Mouse (Mus musculus): ENCODE results near the gene Flt1. TPM values are rescaled to one million over a fixed set of nuclear protein-coding genes. Genes with fewer than 3 reads are reported as not detected.

Flt1 gene
- 10.5 and 11.1 TPM in 2 replicates for polyA plus RNA-seq (2016; fragmentation: Nextera tagmentation; extraction: Ambion mirVana)

- WGBS, result under 1% methylated on average over 81 of the region's 82 CpGs
- Histone ChIP-seq H3K27me3 (ENCODE audit: low read depth, poor library complexity, severe bottlenecking) (peaks cover 96% of the 10 kb centered on the region), H3K36me3 (no peaks in the 10 kb centered on the region), H3K4me3 (peak within 1 kb of the TSS; percentile 57), H3K4me1 (peaks cover 21% of the 10 kb centered on the region), H3K27ac (replicated peaks) (peak within 1 kb of the TSS; percentile 3; the same call in 1 of the 2 replicates), H3K9me3 (replicated peaks) (no peaks in the 10 kb centered on the region)
- peak; percentile 58 for DNase-seq (ENCODE audit: low spot score)
Measured at GRCm38 (mm10) chr5:147725831-147726700, at the start of gene Flt1. TSS of gene Flt1 (minus strand) at chr5:147726011.

GRCm38 (mm10) chr5:147775222-147775621 is 49.4 kb upstream of the Flt1 start:
- DNase-seq (ENCODE audit: low spot score), result no peak
- Histone ChIP-seq H3K27me3 (ENCODE audit: low read depth, poor library complexity, severe bottlenecking) (no peaks in the 10 kb centered on the region), H3K9me3 (replicated peaks) (no peaks in the 10 kb centered on the region), H3K4me1 (no peaks in the 10 kb centered on the region), H3K4me3 (no peak overlapping the region), H3K27ac (replicated peaks) (no peak overlapping the region), H3K36me3 (no peaks in the 10 kb centered on the region)
- WGBS, result 88% methylated on average over 7 of the region's 7 CpGs

DNA sequence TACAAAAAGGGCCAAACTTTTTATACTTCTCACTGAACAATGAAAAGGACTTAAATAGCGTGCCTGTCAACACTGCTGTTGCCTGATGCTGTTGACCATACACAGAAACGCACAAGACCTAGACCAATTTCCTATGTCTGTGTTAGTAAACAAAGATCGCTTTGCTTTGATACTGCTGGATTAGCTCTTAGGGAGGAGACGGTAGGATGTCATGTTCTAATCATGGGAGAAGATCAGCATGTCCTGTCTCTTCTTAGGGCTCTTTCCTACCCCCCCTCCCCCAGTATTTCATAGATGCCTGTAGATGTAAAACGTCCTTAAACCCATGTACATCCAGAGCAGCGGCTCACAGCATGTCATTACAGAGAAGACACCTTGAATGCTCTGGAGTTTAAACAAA is 44.1 kb upstream of the Flt1 start:
- Histone ChIP-seq H3K9me3 (replicated peaks) (no peaks in the 10 kb centered on the region), H3K4me1 (no peaks in the 10 kb centered on the region), H3K4me3 (no peak overlapping the region), H3K27ac (replicated peaks) (no peak overlapping the region), H3K36me3 (no peaks in the 10 kb centered on the region), H3K27me3 (ENCODE audit: low read depth, poor library complexity, severe bottlenecking) (no peaks in the 10 kb centered on the region)
- WGBS, result 82% methylated on average over 6 of the region's 6 CpGs
- DNase-seq (ENCODE audit: low spot score), result no peak

DNA sequence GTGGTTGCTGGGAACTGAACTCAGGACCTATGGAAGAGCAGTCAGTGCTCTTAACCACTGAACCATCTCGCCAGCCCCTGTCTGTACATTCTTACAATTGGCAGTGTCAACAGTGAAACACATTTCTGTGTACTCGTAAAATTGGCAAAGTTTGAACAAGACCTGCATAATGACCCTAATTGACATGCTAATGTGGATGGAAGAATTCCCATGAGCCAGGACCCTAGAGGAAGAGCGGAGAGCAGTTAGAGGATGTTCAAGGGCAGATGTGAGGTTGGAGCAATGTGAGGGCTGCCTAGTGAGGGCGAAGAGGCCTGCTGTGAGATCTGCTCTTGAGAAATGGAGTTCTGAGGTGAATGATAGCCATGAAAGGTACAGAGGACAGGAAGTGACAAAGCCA is 38.2 kb upstream of the Flt1 start:
- H3K4me1 ChIP-seq, result peaks cover 20% of the 10 kb centered on the region

DNA sequence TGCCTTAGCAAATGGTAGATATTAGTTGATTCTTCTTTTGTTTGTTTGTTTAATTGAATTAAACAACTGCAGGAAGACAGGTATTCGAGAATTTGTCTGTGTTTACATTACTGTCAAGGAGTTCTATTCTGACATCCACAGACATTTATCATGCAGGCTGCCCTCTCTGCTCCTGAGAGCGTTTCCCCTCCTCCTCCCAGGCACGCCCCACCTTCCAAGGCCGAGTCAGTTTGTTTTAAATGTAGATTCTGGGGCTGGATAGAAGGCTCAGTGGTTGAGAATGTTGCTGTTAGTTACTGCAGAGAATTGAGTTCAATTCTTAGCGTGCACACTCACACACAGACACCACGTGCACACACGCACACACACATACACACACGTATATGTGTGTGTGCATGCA is 36.2 kb upstream of the Flt1 start:
- Histone ChIP-seq H3K4me1 (peaks cover 20% of the 10 kb centered on the region), H3K36me3 (no peaks in the 10 kb centered on the region), H3K27me3 (ENCODE audit: low read depth, poor library complexity, severe bottlenecking) (peaks cover 5% of the 10 kb centered on the region; the same call in 1 of the 2 replicates), H3K9me3 (replicated peaks) (no peaks in the 10 kb centered on the region), H3K27ac (replicated peaks) (no peak overlapping the region), H3K4me3 (no peak overlapping the region)
- WGBS, result 28% methylated on average over 8 of the region's 8 CpGs
- no peak for DNase-seq (ENCODE audit: low spot score)

More for the DNA sequence above, 38.2 kb upstream of the Flt1 start:
- Histone ChIP-seq H3K4me3 (no peak overlapping the region), H3K27me3 (ENCODE audit: low read depth, poor library complexity, severe bottlenecking) (peaks cover 5% of the 10 kb centered on the region; the same call in 1 of the 2 replicates), H3K36me3 (no peaks in the 10 kb centered on the region), H3K9me3 (replicated peaks) (no peaks in the 10 kb centered on the region), H3K27ac (replicated peaks) (no peak overlapping the region)
- no peak for DNase-seq (ENCODE audit: low spot score)
- 87% methylated on average over 4 of the region's 4 CpGs for whole genome bisulfite sequencing

DNA sequence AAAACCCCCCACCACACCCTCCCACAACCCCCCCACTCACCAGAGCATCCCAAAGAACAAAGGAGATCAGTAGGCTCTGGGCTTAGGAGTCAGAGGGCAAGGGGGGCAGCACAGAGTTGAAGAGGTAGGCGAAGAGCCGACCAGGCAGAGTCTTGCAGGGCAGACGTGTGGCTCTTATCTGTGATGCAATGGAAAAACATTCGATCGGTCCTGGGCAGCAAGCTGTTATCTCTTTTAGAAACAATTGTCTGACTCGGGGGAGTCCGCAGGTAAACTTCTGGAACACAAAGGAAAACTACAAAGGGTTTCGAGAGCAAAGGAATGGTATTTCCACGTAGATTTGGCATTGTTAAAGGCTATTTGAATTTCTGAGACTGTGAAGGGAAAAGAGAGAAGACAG is 35.5 kb upstream of the Flt1 start:
- no peaks in the 10 kb centered on the region for H3K36me3 ChIP-seq
- no peak for DNase-seq (ENCODE audit: low spot score)
- 2% methylated on average over 9 of the region's 9 CpGs for WGBS
- H3K9me3 ChIP-seq (replicated peaks), result no peaks in the 10 kb centered on the region
- H3K4me3 ChIP-seq, result 0 out of 2 replicates have a peak overlapping the region, but pooled peaks have one; percentile 3
- H3K4me1 ChIP-seq, result peaks cover 20% of the 10 kb centered on the region
- H3K27me3 ChIP-seq (ENCODE audit: low read depth, poor library complexity, severe bottlenecking), result peaks cover 5% of the 10 kb centered on the region; the same call in 1 of the 2 replicates
- H3K27ac ChIP-seq (replicated peaks), result peak overlapping the region; percentile 13; the same call in 1 of the 2 replicates

DNA sequence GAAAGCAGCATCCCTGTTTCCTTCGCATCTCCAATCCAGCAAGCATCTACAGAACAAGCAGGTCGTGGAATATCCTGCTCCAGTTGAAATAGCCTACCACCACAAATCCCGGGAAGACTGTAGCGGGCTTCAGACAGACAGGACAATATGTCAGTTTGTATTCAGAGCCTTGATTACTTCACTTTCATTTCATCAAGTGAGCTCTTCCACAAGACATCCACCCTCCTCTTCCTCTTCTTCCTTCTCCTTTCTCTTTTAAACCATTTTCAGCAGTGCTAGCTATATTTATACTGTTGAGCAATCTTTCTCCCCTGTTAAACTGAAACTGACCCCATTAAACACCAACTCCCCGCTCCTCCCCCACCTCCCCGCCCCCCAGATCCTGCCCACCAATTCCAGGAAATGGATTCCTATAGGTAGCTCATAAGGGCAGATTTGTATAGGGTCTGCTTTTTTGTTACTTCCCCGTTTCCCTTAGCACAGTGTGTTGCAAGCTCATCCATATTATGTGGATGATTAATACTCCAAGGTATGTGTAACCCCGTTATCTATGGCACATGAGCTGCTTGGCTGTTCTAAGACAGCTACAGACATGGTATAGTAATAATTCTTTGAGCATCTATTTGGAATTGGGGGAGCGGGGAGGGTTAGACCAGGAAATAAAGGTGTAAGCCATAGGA is 33.0 kb upstream of the Flt1 start:
- Histone ChIP-seq H3K27ac (replicated peaks) (no peak overlapping the region), H3K27me3 (ENCODE audit: low read depth, poor library complexity, severe bottlenecking) (peaks cover 16% of the 10 kb centered on the region), H3K4me3 (no peak overlapping the region), H3K36me3 (no peaks in the 10 kb centered on the region), H3K9me3 (replicated peaks) (peaks cover 7% of the 10 kb centered on the region; the same call in 1 of the 2 replicates), H3K4me1 (peaks cover 20% of the 10 kb centered on the region)
- no peak for DNase-seq (ENCODE audit: low spot score)
- 77% methylated on average over 9 of the region's 9 CpGs for WGBS

GRCm38 (mm10) chr5:147757832-147758587 is 32.2 kb upstream of the Flt1 start:
- no peak overlapping the region for H3K27ac ChIP-seq (replicated peaks)
- peaks cover 24% of the 10 kb centered on the region for H3K27me3 ChIP-seq (ENCODE audit: low read depth, poor library complexity, severe bottlenecking)
- no peak for DNase-seq (ENCODE audit: low spot score)
- H3K36me3 ChIP-seq, result no peaks in the 10 kb centered on the region
- no peak overlapping the region for H3K4me3 ChIP-seq
- peaks cover 23% of the 10 kb centered on the region for H3K4me1 ChIP-seq
- WGBS, result 69% methylated on average over 12 of the region's 12 CpGs
- peaks cover 8% of the 10 kb centered on the region; the same call in 1 of the 2 replicates for H3K9me3 ChIP-seq (replicated peaks)

DNA sequence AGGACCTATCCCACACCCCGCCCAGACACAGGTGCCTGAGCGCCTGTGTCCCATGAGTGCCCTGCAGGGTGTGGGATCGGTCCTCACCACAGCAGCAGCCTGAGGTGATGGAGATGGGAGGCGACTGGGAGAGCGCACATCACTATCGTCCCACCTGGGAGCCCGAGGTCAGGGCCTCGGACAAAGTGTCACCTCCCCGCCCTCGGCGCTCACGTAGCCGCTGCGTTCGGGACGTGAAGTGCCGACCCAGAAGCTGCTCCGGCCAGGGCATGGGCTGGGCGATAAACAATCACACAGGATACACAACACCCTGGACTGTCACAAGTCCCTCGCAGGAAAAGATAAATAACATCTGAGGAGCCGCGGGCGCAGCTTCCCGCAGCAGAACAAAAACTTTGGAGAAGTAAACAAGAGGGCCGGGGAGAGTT is 27.1 kb upstream of the Flt1 start:
- peaks cover 68% of the 10 kb centered on the region for H3K27me3 ChIP-seq (ENCODE audit: low read depth, poor library complexity, severe bottlenecking)

DNA sequence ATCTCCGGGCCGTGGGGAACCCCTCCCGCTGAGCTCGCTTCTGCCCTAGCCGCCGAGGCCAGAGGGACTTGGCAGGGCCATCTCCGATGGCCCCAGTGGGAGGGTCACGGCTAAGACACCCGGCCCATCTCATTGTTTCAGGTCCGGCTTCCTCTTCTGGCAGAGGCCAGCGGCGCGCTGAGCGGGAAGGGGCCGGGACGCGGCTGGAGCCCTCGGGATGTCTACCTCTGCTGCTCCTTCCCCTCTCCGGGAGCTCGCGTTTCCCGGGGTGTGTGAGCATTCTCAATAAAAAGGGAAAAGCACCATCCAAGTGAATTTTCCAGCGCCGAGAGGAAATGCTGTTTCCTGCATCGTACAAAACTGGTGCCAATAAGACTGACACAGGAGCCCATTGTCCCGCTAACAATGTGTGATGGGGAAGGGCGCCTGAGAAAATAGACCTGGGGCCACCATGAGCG is 25.9 kb upstream of the Flt1 start:
- H3K27me3 ChIP-seq (ENCODE audit: low read depth, poor library complexity, severe bottlenecking), result peaks cover 80% of the 10 kb centered on the region
- peak; percentile 65 for DNase-seq (ENCODE audit: low spot score)
- H3K36me3 ChIP-seq, result no peaks in the 10 kb centered on the region
- peak overlapping the region; percentile 63 for H3K27ac ChIP-seq (replicated peaks)
- H3K9me3 ChIP-seq (replicated peaks), result peaks cover 8% of the 10 kb centered on the region; the same call in 1 of the 2 replicates
- WGBS, result 0% methylated on average over 28 of the region's 28 CpGs
- H3K4me3 ChIP-seq, result peak overlapping the region; percentile 51
- H3K4me1 ChIP-seq, result peaks cover 43% of the 10 kb centered on the region

More for the DNA sequence above, 27.1 kb upstream of the Flt1 start:
- peaks cover 40% of the 10 kb centered on the region for H3K4me1 ChIP-seq
- under 1% methylated on average over 25 of the region's 25 CpGs for WGBS
- peak; percentile 34 for DNase-seq (ENCODE audit: low spot score)
- no peak overlapping the region for H3K27ac ChIP-seq (replicated peaks)
- H3K4me3 ChIP-seq, result peak overlapping the region; percentile 44
- H3K9me3 ChIP-seq (replicated peaks), result peaks cover 8% of the 10 kb centered on the region; the same call in 1 of the 2 replicates
- no peaks in the 10 kb centered on the region for H3K36me3 ChIP-seq

DNA sequence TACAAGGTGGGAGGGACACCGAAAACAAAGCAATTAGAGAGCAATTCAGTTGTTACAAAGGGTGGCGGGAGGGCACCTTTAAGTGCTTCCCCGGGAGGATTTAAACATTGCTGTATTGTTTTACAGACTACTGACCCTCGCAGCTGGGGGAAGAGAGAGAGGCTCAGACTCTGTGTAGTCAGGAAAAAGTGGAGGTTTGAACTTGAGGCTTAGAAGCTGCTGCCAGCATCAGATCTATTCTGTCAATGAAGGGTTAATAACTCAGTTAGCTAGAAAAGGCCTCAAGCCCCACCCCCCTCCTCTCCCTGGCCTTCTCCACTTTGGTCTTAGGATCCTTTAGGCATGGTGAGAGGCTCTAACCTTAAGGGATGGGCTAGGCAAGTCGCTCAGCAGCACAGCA is 24.2 kb upstream of the Flt1 start:
- Histone ChIP-seq H3K27ac (replicated peaks) (no peak overlapping the region), H3K4me3 (no peak overlapping the region), H3K36me3 (no peaks in the 10 kb centered on the region), H3K27me3 (ENCODE audit: low read depth, poor library complexity, severe bottlenecking) (peaks cover 88% of the 10 kb centered on the region), H3K4me1 (peaks cover 43% of the 10 kb centered on the region), H3K9me3 (replicated peaks) (peaks cover 8% of the 10 kb centered on the region; the same call in 1 of the 2 replicates)
- DNase-seq (ENCODE audit: low spot score), result peak; percentile 34
- 6% methylated on average over 5 of the region's 5 CpGs for WGBS

GRCm38 (mm10) chr5:147748081-147748581 is 22.3 kb upstream of the Flt1 start:
- peak; percentile 62 for DNase-seq (ENCODE audit: low spot score)
- 0 out of 2 replicates have a peak overlapping the region, but pooled peaks have one; percentile 17 for H3K27ac ChIP-seq (replicated peaks)
- H3K9me3 ChIP-seq (replicated peaks), result no peaks in the 10 kb centered on the region
- H3K4me3 ChIP-seq, result peak overlapping the region; percentile 45
- peaks cover 40% of the 10 kb centered on the region for H3K4me1 ChIP-seq
- H3K27me3 ChIP-seq (ENCODE audit: low read depth, poor library complexity, severe bottlenecking), result peaks cover 74% of the 10 kb centered on the region
- WGBS, result 2% methylated on average over 15 of the region's 15 CpGs
- no peaks in the 10 kb centered on the region for H3K36me3 ChIP-seq
